Mouse (Mus musculus) neural tube, embryonic 13.5 days (tissue): ENCODE results near the gene Rsph1. TPM values are rescaled to one million over a fixed set of nuclear protein-coding genes. Genes with fewer than 3 reads are reported as not detected.

Experiments used
- ATAC-seq: fragments of 200-750 bp; cut with Nextera tagmentation; 2 replicates; pipeline ENCODE4 v1.8.0; 2017; ENCODE audit warnings: low read depth, mild to moderate bottlenecking, moderate TSS enrichment, moderate library complexity
- H3K27ac ChIP-seq: fragments of 300-500 bp; sonication (generic); replicated peaks from 2 replicates; pipeline ENCODE4 v1.5.1; 2015; ENCODE audit warnings: moderate library complexity, mild to moderate bottlenecking, inconsistent platforms
- H3K27me3 ChIP-seq: fragments of 300-500 bp; sonication (generic); 2 replicates; pipeline ENCODE4 v1.6.1; 2015; ENCODE audit warnings: mild to moderate bottlenecking, inconsistent platforms
- H3K36me3 ChIP-seq: fragments of 300-500 bp; sonication (generic); 2 replicates; pipeline ENCODE4 v1.6.1; 2015; ENCODE audit warnings: mild to moderate bottlenecking, inconsistent platforms
- H3K4me1 ChIP-seq: fragments of 300-500 bp; sonication (generic); replicated peaks from 2 replicates; pipeline ENCODE4 v1.6.1; 2015; ENCODE audit warnings: inconsistent platforms
- H3K4me2 ChIP-seq: fragments of 300-500 bp; sonication (generic); 2 replicates; pipeline ENCODE4 v1.6.1; 2015; ENCODE audit warnings: inconsistent platforms, mild to moderate bottlenecking, moderate library complexity
- H3K4me3 ChIP-seq: fragments of 300-500 bp; sonication (generic); 2 replicates; pipeline ENCODE4 v1.5.1; 2015; ENCODE audit warnings: mild to moderate bottlenecking, inconsistent platforms
- H3K9ac ChIP-seq: fragments of 300-500 bp; sonication (generic); 2 replicates; pipeline ENCODE4 v1.6.1; 2015; ENCODE audit warnings: moderate library complexity, mild to moderate bottlenecking, inconsistent platforms
- H3K9me3 ChIP-seq: fragments of 300-500 bp; sonication (generic); 2 replicates; pipeline ENCODE4 v1.6.1; 2016; ENCODE audit warnings: inconsistent platforms
- WGBS: fragments of 180-500 bp; shearing (Covaris S2); methylation state at CpG from one replicate; pipeline ENCODE4 v1.1.7; 2015; 5-methylcytosine and 5-hydroxymethylcytosine counted together
- polyA plus RNA-seq: library from polyadenylated mRNA; unstranded; fragments of >200 nt; fragmentation: Nextera tagmentation; extraction: Ambion mirVana; gene quantifications from 2 replicates; pipeline ENCODE4 v1.2.1, GENCODE M21; 2015

Gene Rsph1
- polyA plus RNA-seq, 1 experiment from 2014 or later = 2.3 TPM

DNA sequence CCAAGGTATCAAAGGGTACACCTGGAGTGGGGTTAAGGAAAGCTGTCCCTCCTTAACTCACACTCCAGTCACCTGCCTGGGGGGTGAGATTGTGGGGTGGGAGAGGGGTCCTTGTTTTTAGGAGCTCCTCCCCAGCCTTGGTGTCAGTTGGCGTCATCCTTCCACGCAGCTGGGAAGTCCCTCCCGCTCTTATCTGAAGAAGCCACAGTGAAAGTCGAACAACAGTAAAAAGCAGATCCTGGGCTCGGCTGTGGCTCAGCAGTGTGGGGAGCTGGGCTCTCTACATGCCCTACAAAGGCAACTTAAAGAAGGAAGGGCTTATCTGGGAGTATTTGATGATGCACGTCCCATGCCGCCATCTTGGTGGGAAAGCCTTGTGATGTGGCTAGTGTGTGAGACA lies 66.9 kb downstream of the Rsph1 start:
- Histone ChIP-seq H3K4me2 (no peak overlapping the region), H3K4me3 (no peak overlapping the region), H3K27ac (no peak overlapping the region), H3K9me3 (0 out of 2 replicates have a peak, but pooled peaks cover 4% of the 10 kb centered on the region), H3K9ac (no peak overlapping the region), H3K4me1 (no peaks in the 10 kb centered on the region), H3K36me3 (no peaks in the 10 kb centered on the region), H3K27me3 (no peaks in the 10 kb centered on the region)
- WGBS = 87% methylated on average over 7 of the region's 7 CpGs
- no peak for ATAC-seq

DNA sequence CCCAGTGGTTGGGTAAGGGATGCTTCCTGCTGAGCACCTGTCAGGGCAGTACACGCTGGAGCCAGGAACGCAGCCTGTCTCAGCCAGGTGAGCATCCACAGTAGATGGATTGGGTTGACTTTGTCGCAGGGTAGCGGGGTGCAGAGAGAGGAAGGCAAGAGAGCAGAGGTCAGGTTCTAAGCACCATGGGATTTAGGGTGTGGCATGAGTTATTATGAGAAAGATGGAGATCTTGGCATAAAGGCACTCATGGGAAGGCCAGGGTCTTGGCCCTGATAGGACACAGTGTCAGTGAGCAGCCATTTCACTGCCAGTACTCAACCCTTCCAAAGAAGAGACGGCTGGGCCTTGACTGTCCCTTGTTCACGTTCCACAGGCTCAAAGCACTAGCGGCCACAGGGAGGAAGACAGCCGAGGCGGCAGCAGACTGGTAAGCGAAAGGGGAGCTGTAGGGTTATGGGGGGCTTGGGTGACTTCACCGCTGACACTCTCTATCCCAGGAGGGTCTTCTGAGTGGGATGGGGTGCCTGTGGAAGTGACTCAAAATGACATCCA lies 67.7 kb downstream of the Rsph1 start:
- no peak overlapping the region for H3K4me3 ChIP-seq
- ATAC-seq = no peak
- no peak overlapping the region for H3K27ac ChIP-seq
- WGBS = 90% methylated on average over 11 of the region's 11 CpGs
- H3K36me3 ChIP-seq = no peaks in the 10 kb centered on the region
- H3K4me2 ChIP-seq = no peak overlapping the region
- H3K4me1 ChIP-seq = no peaks in the 10 kb centered on the region
- no peak overlapping the region for H3K9ac ChIP-seq
- no peaks in the 10 kb centered on the region for H3K27me3 ChIP-seq
- 0 out of 2 replicates have a peak, but pooled peaks cover 4% of the 10 kb centered on the region for H3K9me3 ChIP-seq

DNA sequence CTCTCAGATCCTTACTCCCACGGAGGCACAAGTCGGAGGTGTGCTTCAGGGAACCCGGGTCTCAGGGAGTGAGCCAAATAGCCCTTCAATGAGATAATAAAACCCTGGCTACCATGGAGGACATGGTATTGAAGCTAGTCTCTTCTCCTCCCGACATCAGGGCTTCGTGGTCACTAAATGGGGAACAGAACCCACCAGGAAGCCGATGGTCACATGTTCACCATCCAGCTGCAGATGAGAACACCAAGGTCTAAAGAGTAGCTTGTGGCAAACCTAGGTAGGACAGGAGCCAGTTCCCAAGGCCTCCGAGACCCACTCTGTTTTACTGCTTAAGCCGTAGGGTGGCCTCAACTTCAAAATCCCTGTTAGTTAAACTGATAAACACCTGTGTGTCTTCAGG lies 68.5 kb downstream of the Rsph1 start:
- 85% methylated on average over 8 of the region's 8 CpGs for WGBS
- Histone ChIP-seq H3K27me3 (no peaks in the 10 kb centered on the region), H3K36me3 (no peaks in the 10 kb centered on the region), H3K4me1 (no peaks in the 10 kb centered on the region), H3K27ac (no peak overlapping the region), H3K4me2 (no peak overlapping the region), H3K9ac (no peak overlapping the region), H3K9me3 (0 out of 2 replicates have a peak, but pooled peaks cover 1% of the 10 kb centered on the region), H3K4me3 (no peak overlapping the region)
- ATAC-seq = no peak

DNA sequence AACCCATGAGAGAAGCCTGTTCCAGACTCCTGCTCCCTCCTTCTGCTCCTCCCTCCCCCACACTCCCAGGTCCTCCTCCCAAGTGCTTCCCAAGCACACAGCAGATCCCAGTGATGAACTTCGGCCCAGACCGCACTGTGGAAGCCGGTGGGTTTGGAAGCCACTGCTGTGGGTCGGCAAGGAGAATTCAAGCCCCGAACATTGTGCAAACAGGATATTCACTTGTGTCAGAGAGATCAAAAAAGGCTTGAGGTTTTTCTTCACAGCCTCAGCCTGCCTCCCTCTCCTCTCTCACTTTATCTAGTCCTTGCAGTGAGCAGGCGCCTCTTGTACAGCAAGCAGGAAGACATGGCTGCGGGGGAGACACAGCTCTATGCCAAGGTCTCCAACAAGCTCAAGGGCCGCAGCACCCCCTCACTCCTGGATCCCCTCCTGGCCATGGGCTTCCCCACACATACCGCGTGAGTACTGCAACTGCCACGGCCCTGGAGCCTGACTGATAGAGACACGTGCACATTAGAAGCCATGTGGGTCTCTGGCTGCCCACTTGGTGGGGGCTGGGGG lies 69.3 kb downstream of the Rsph1 start, which contains the start of gene Ubash3a:
Gene Ubash3a, plus strand, starts transcription at position 103 of the 564 bp plus-strand sequence.
- no peaks in the 10 kb centered on the region for H3K27me3 ChIP-seq
- H3K4me2 ChIP-seq = no peak within 1 kb of the TSS
- H3K27ac ChIP-seq = no peak within 1 kb of the TSS
- ATAC-seq = no peak
- no peaks in the 10 kb centered on the region for H3K36me3 ChIP-seq
- no peak within 1 kb of the TSS for H3K4me3 ChIP-seq
- no peaks in the 10 kb centered on the region for H3K9me3 ChIP-seq
- H3K9ac ChIP-seq = no peak within 1 kb of the TSS
- 81% methylated on average over 12 of the region's 12 CpGs for WGBS
- H3K4me1 ChIP-seq = no peaks in the 10 kb centered on the region

Other genes starting within 250 kb of the Rsph1 start
- 16.5 and 16.7 TPM in 2 replicates for gene Abcg1, start 219.7 kb downstream of the Rsph1 start, polyA plus RNA-seq
- 2.8 and 3.0 TPM in 2 replicates for gene Tff3, start 147.7 kb downstream of the Rsph1 start, polyA plus RNA-seq
- not detected in 2 replicates for gene Tff2, start 133.1 kb downstream of the Rsph1 start, polyA plus RNA-seq
- not detected in 2 replicates for gene Tff1, start 112.1 kb downstream of the Rsph1 start, polyA plus RNA-seq
- not detected in 2 replicates for gene Tmprss3, start 78.4 kb downstream of the Rsph1 start, polyA plus RNA-seq
- not detected in 2 replicates for gene Ubash3a, start 69.5 kb downstream of the Rsph1 start, polyA plus RNA-seq
- gene Slc37a1, start 9.4 kb upstream of the Rsph1 start, polyA plus RNA-seq = 13.3 and 14.6 TPM in 2 replicates
- gene Pde9a, start 108.8 kb upstream of the Rsph1 start, polyA plus RNA-seq = 34.7 and 35.1 TPM in 2 replicates
- 31.7 and 32.1 TPM in 2 replicates for gene Wdr4, start 242.6 kb upstream of the Rsph1 start, polyA plus RNA-seq
- gene Ndufv3, start 242.7 kb upstream of the Rsph1 start, polyA plus RNA-seq = 405 and 454 TPM in 2 replicates